Mouse (Mus musculus) embryonic facial prominence, embryonic 15.5 days (tissue): ENCODE measurements at regions not wholly inside any gene's neighbourhood (a gene's known extent, or its start where the extent isn't known, plus 50 kb on each side); places are given as distances from the start of the nearest gene placed in this dataset.

Experiments used
- ATAC-seq: fragments of 200-750 bp; cut with Nextera tagmentation; 2 replicates; pipeline ENCODE4 v1.8.0; 2017; ENCODE audit warnings: low read depth, moderate TSS enrichment; ENCODE audit not compliant: insufficient number of reproducible peaks, low FRiP score, low TSS enrichment
- H3K27ac ChIP-seq: fragments of 300-500 bp; sonication (generic); replicated peaks from 2 replicates; pipeline ENCODE4 v1.5.1; 2015; ENCODE audit warnings: mild to moderate bottlenecking, inconsistent platforms
- H3K27me3 ChIP-seq: fragments of 300-500 bp; sonication (generic); 2 replicates; pipeline ENCODE4 v1.6.1; 2015; ENCODE audit warnings: inconsistent platforms
- H3K36me3 ChIP-seq: fragments of 300-500 bp; sonication (generic); 2 replicates; pipeline ENCODE4 v1.6.1; 2015; ENCODE audit warnings: mild to moderate bottlenecking, inconsistent platforms
- H3K4me1 ChIP-seq: fragments of 300-500 bp; sonication (generic); 2 replicates; pipeline ENCODE4 v1.6.1; 2015; ENCODE audit warnings: inconsistent platforms
- H3K4me2 ChIP-seq: fragments of 300-500 bp; sonication (generic); replicated peaks from 2 replicates; pipeline ENCODE4 v1.6.1; 2015; ENCODE audit warnings: mild to moderate bottlenecking, inconsistent platforms
- H3K4me3 ChIP-seq: fragments of 300-500 bp; sonication (generic); replicated peaks from 2 replicates; pipeline ENCODE4 v1.5.1; 2015; ENCODE audit warnings: mild to moderate bottlenecking, inconsistent platforms
- H3K9ac ChIP-seq: fragments of 300-500 bp; sonication (generic); 2 replicates; pipeline ENCODE4 v1.6.1; 2015; ENCODE audit warnings: inconsistent platforms
- H3K9me3 ChIP-seq: fragments of 300-500 bp; sonication (generic); replicated peaks from 2 replicates; pipeline ENCODE4 v1.6.1; 2016; ENCODE audit warnings: inconsistent platforms
- WGBS: fragments of 180-500 bp; shearing (Covaris S2); methylation state at CpG from one replicate; pipeline ENCODE4 v1.1.7; 2015; 5-methylcytosine and 5-hydroxymethylcytosine counted together

DNA sequence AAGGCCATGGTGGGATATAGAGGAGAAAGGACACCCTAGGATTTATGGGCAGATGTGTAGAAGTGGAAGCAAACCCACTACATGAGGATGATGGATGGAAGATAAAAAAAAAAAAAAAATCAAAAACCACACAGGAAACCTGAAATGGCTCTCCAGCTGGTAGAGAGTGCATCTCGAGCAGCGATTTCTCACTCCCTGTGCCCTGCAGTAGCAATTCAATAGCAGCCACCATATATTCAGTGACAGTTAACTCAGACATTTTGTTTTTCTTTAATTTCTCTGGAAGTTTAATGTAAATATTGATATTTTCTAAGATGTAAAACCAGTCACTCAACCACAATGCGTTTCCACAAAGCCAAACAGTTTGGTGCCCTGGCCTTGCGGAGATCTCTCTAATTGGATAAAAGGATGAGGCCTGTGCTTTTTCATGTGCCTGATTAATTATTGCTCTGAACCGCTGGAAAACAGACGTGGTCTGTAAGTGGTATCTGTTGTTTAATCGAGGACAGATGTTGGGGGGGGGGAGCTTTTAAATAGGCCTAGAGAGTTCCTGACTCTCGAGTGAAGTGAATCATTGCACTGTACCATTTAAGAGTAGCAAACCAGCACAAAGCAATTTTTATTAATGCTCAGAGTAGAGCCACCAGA is 68.0 kb upstream of the Shisa3 start:
- Histone ChIP-seq H3K9me3 (no peaks in the 10 kb centered on the region), H3K36me3 (no peaks in the 10 kb centered on the region), H3K27me3 (0 out of 2 replicates have a peak, but pooled peaks cover 4% of the 10 kb centered on the region), H3K27ac (no peak overlapping the region), H3K4me1 (no peaks in the 10 kb centered on the region), H3K4me2 (no peak overlapping the region), H3K4me3 (no peak overlapping the region), H3K9ac (no peak overlapping the region)
- ATAC-seq, result no peak
- 37% methylated on average over 8 of the region's 8 CpGs for WGBS

DNA sequence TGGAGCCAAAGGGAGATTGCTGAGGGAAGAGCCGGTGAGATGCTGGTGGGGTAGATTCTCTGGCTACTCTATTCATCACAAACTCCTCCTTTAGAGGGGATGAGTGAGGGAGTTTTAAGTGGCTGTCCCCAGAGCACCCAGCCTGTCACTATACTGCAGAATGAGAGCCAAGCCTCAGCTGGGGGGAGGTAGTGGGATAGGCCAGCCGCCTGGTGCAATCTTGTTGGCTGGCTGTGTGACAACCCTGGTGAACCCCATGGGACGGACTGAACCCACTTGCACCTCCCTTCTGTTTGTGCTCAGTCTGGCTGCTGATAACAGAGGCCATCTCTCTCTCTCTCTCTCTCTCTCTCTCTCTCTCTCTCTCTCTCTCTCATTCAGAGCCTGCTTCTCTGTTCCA is 65.8 kb upstream of the Shisa3 start:
- Histone ChIP-seq H3K4me1 (no peaks in the 10 kb centered on the region), H3K9ac (no peak overlapping the region), H3K27ac (no peak overlapping the region), H3K4me2 (no peak overlapping the region), H3K4me3 (no peak overlapping the region), H3K27me3 (no peaks in the 10 kb centered on the region), H3K36me3 (no peaks in the 10 kb centered on the region), H3K9me3 (no peaks in the 10 kb centered on the region)
- no peak for ATAC-seq
- 68% methylated on average over 3 of the region's 3 CpGs for WGBS

DNA sequence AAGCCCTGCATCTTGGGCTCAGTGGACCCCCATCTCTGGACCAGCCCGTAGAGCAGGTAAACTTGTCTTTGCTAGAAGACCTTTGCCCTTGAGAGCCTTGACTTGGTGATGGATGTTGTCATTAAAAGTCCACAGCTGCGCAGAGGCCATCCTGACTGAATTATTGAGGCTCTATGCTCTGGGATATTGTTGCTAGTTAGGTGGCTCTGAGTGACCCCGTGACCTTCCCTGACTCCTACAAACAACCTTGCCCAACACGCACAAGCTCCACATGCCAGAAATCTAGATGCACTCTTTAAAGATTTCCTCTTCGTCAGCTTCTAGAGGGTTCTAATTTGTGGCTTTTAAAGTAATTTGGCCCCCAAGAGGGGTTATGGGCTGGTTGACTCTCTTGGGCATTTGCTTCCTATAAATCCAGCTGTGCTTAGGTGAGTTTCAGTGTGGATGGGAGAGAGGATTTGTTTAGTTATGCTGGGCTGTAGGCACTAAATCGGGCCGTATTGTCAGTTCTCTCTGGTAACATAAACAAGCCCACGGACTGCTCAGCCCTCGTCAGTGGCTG is 63.6 kb upstream of the Shisa3 start:
- ATAC-seq, result no peak
- no peaks in the 10 kb centered on the region for H3K4me1 ChIP-seq
- H3K9me3 ChIP-seq, result no peaks in the 10 kb centered on the region
- 61% methylated on average over 9 of the region's 9 CpGs for WGBS
- no peak overlapping the region for H3K4me3 ChIP-seq
- H3K9ac ChIP-seq, result no peak overlapping the region
- H3K36me3 ChIP-seq, result no peaks in the 10 kb centered on the region
- H3K4me2 ChIP-seq, result no peak overlapping the region
- H3K27ac ChIP-seq, result no peak overlapping the region
- no peaks in the 10 kb centered on the region for H3K27me3 ChIP-seq

DNA sequence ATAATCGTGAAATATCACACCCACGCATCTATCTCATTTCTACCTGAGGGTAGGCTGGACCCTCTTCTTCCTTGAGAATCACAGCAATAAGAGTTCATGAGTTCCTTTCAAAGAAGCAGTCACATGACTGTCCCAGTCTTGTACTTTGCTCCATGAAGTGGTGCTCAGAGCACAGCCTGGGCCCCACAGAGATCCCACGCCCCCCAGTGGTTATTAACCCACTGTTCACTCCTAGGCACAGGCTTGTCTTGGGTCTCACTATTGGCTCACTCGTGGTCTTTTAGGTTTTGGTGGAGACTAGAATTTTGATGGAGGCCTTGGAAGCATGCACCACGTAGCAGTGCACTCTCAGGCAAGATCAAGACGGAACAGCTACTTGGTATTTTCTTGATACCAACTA is 57.4 kb upstream of the Shisa3 start:
- WGBS, result 91% methylated on average over 6 of the region's 6 CpGs

DNA sequence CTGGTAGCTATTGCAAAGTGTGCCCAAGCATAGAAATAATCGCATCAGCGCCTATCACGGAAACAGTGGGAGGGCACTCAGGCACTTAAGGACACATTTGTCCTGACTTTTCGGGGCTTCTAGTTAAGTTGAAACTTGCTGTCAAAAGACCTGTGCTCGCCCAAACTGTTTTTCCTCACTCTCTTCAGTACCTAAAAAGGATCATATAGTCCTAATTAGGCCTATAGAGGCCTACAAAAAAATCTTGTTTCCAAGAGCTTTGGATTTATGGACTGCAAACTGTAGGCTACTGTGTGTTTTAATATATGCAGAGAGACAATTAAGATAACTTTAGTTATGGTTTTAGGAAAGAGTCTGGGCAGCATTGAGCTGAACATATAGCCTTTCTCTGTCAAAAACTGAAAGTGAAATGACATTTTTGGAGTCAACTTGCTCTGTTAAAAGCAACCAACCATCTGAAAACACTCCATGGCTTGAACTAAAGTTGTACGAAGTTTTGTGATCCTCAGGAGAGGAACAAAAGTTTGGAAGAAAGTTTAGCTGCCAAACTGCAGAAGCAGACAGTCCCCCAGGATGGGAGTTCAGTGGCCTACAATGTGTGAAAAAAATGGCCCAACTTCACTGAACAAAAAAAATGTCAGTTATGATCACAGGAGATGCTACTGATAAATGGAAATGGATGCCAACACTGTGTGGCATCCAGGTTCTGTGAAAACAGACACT is 55.9 kb upstream of the Shisa3 start:
- Histone ChIP-seq H3K4me1 (no peaks in the 10 kb centered on the region), H3K4me3 (no peak overlapping the region), H3K9me3 (no peaks in the 10 kb centered on the region), H3K27ac (no peak overlapping the region), H3K36me3 (no peaks in the 10 kb centered on the region), H3K27me3 (no peaks in the 10 kb centered on the region), H3K9ac (no peak overlapping the region), H3K4me2 (no peak overlapping the region)
- WGBS, result 84% methylated on average over 6 of the region's 6 CpGs
- ATAC-seq, result no peak

More for the DNA sequence above, 57.4 kb upstream of the Shisa3 start:
- no peaks in the 10 kb centered on the region for H3K4me1 ChIP-seq
- ATAC-seq, result no peak
- H3K27me3 ChIP-seq, result no peaks in the 10 kb centered on the region
- no peak overlapping the region for H3K27ac ChIP-seq
- H3K36me3 ChIP-seq, result no peaks in the 10 kb centered on the region
- H3K9me3 ChIP-seq, result no peaks in the 10 kb centered on the region
- no peak overlapping the region for H3K9ac ChIP-seq
- no peak overlapping the region for H3K4me3 ChIP-seq
- H3K4me2 ChIP-seq, result no peak overlapping the region

DNA sequence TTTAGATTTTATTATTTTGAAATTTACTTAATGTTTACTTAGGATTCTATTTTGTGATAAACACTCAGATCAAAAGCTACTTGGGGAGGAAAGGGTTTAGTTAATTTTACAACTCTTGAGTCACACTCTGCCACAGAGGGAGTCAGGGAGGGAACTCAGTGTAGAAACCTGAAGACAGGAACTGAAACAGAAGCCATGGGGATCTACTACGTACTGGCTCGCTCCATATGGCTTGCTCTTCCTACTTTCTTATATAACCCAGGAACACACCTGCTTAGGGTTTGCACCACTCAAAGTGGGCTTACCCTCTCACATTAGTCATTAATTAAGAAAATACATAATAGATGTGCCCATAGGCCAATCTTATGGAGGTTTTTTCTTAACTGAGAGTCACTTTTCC is 54.8 kb upstream of the Shisa3 start:
- Histone ChIP-seq H3K27me3 (no peaks in the 10 kb centered on the region), H3K9me3 (no peaks in the 10 kb centered on the region), H3K27ac (no peak overlapping the region), H3K4me1 (no peaks in the 10 kb centered on the region), H3K9ac (no peak overlapping the region), H3K4me3 (no peak overlapping the region), H3K4me2 (no peak overlapping the region), H3K36me3 (no peaks in the 10 kb centered on the region)
- 80% methylated on average over 2 of the region's 2 CpGs for WGBS
- no peak for ATAC-seq
